Mouse (Mus musculus) spleen, adult 2 months (tissue): Measurements from ENCODE around the gene Tbc1d2b.

Experiments
- CTCF ChIP-seq: fragments of 200-500 bp; IDR thresholded peaks from 2 replicates; pipeline ENCODE4 v1.5.1; 2011; ENCODE audit warnings: mild to moderate bottlenecking, inconsistent platforms; ENCODE audit not compliant: insufficient read depth, insufficient read length, insufficient replicate concordance; ENCODE audit errors: extremely low read depth
- POLR2A ChIP-seq: fragments of 200-500 bp; IDR thresholded peaks from 2 replicates; pipeline ENCODE4 v1.6.1; 2011; ENCODE audit warnings: low read depth, low read length, inconsistent platforms

DNA sequence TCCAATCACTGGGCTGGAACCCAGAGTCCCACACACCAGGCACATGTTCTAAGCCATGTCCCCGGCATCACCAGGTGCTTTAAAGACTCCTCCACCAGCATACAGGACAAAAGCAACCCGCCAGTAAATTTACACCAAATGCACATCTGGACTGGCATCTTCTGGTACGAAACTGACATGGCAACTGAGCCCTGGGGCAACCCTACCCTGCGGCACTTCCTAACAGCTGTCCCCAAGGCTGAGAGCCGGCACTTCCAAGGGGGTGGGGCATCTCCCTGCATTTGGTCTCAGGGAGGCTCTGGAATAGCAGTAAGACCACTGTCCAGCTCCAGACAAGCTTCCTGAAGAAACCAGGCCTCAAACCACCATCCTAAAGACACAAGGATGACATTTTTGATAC lies 67.4 kb downstream of the Tbc1d2b start:
- TF ChIP-seq CTCF (no peak), POLR2A (no peak)
